Mouse (Mus musculus) brain, embryonic 18.5 days (tissue): ENCODE data around the gene Pla2g15.
"Not testable (repeated sequence)": the region's sequence is repeated elsewhere in the genome, so short reads cannot be mapped to it uniquely, and the experiment has no call there.

Experiments used
- DNase-seq: peaks from one replicate; pipeline ENCODE4 v3.0.0-alpha.2; 2012; ENCODE audit warnings: low read depth, low spot score

Gene Pla2g15

GRCm38 (mm10) chr8:106169017-106169933 is 19.1 kb downstream of the Pla2g15 start:
- DNase-seq, result no peak

DNA sequence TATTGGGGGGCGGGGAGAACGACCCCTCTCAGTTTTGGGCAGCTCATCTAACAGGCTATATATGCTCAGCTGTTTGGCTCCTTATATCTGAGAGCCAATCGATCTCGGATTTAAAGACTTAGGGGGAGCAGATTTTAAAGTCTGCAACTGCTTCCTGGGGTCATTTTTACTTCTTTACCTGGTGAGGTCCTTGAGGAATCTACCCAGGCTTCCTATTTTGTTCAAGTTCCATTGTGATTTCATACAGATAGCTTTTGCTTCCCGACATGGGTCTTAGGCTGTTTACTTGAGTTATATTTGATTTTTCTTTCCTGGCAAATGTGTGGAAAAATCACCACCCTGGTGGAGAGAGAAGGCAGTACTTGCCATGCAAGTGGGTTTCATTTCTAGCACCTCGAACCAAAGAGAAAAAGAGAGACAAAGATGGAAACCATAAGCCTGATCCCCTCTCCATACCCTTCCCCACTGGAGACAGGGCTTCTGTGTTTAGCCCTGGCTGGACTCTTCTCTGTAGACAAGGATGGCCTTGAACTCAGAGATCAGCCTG is 19.8 kb downstream of the Pla2g15 start:
- no peak for DNase-seq

DNA sequence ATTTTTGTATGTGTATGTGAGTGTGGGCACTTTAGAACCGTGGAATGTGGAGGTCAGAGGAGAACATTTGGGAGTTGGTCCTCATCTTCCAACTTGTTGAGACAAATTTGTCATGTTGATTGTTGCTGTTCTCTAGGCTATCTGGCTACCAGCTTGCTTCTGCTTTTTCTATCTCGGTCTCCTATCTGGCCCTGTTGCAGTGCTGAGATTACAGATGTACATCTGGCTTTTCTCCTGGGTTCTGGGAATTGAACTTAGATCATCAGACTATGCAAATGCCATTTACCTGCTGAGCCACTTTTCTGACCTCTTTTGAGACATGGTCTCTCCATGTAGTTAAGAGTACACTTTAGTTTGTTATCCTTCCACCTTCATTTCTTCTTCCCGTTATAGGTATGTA is 23.4 kb downstream of the Pla2g15 start:
- DNase-seq, result no peak

DNA sequence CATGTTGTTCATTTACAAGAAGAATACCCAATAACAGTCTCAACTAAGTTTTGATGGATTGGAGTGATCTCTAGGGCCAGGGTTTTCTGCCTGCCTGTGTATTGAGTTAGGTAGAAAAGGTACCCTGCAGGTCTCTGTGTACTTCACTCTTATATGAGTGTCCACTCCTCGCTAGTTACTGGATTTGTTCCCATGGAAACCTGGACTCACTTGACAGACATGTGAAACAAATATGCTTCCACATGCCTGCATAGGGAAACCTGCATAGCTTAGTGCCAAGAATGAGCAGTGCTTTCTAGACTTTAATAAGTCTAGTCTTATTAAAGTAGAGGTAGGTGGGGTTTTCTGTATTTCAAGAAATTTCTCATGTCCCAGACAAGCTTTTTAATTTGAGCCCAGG is 26.7 kb downstream of the Pla2g15 start:
- no peak for DNase-seq

GRCm38 (mm10) chr8:106177594-106177993 is 27.4 kb downstream of the Pla2g15 start:
- no peak for DNase-seq

DNA sequence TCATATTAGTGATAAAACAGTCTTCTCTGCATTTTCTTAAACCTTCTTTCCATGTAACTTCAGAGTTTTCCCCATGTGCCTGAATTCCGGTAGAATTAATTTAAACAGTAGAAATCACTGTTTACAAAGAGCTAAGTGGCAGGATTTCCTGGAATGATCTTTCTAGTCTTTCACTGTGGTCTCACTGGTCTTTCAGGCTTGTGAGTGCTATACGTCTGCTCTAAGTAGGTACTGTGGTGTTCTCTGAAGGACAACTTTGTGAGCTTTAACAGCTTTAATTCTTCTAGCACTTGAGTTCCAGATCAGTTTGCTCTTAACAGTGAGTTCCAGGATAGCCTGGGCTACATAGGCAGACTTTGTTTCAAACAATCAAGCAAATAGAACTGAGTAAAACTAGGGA is 28.2 kb downstream of the Pla2g15 start:
- DNase-seq, result no peak

GRCm38 (mm10) chr8:106185628-106186270 is 35.5 kb downstream of the Pla2g15 start:
- DNase-seq, result no peak

DNA sequence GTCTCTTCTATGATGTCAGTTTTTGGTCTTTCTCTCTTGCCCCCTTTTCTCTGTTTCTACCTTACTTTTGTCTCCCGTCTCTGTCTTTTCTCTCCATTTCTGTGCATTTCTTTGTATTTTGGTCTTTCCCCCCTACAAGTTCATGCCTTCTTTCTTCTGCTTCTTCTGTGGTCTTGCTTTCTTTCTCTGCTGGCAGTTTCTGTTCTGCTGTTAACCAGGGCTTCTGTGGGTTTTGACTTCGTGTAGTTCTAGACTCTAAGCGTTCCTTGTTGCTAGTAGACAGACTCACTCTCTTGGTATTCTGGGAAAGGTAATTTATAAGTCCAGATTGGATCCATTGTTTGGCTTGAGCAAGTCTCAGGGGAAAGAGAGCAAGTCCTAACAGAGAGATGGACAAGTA is 36.2 kb downstream of the Pla2g15 start:
- DNase-seq, result no peak

GRCm38 (mm10) chr8:106189162-106189561 is 39.0 kb downstream of the Pla2g15 start:
- no peak for DNase-seq

- no peak for DNase-seq
These were observed 41.4 kb downstream of the Pla2g15 start for GRCm38 (mm10) chr8:106191639-106192038.

GRCm38 (mm10) chr8:106193162-106193561 is 43.0 kb downstream of the Pla2g15 start:
- DNase-seq, result no peak

DNA sequence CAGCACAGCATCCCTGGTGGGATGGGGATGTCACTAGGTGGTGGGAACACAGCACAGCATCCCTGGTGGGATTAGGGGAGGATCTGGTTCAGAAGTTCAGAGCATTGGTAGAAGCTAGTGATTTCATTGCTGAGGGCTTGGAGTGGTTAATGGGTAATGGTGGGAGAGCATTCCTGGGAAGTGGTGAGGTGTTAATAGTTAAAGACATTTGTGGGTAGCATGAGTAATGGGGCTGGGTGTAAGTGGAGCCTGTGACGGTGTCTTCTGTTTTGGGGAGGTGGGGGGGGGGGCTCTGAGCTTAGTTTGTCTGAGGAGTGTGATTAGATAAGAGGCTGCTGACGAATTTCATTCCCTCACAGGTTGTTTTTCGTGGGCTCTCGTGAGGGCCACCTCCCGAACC is 43.9 kb downstream of the Pla2g15 start:
- DNase-seq, result no peak

- no peak for DNase-seq
These were observed 48.5 kb downstream of the Pla2g15 start for GRCm38 (mm10) chr8:106198741-106199140.

DNA sequence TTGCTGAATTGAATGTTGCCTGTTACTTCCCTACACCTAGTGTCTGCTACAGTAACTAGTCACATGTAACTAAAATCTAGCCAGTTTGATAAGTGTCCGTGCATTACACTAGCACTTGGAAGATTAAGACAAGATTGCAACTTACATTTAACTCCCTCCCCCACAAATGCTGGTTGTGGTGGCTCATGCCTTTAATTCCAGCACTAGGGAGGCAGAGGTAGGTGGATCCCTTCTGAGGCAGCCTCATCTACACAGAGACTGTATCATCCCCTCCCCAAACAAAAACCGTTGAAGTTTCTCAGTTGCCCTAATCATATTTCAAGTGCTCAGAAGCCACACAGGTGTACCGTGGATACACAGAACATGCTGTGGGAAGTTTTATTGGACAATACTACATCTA is 49.4 kb downstream of the Pla2g15 start:
- not testable (repeated sequence) for DNase-seq

DNA sequence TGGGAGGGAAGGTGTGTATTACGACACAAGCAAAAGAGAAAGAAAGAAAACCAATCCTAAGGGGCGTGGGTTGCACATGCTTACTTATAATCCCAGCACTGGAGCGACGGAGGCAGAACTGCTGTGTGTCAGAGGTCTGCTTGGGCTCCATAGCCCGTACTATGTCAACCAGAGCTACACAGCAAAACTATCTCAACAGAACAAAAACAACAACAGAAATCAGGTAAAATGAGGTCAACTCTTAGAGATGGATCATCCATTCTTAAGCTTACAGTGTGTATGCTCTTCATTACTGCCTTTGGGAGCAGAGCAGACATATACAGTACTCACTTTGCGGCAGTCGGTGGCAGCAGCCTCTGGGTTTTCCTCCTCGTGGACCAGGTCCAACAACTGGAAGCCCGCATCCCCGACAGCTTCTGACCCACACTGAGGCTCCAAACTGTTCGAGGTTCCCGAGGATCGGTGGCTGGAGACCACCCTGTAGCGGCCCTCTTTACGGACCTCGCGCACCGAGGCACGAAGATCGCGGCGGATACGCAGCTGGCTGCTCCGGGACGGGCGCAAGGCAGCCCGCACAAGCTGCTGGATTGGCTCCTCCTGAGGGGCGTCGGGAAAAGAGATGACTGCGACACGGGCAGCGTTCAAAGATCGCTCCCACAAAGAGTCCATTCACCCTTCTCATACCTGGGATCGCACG is 60.0 kb downstream of the Pla2g15 start:
- DNase-seq, result no peak

- peak; percentile 88 for DNase-seq
These were observed 60.7 kb downstream of the Pla2g15 start, which contains the start of the genes Slc7a6os and Prmt7 for GRCm38 (mm10) chr8:106210821-106211345. Slc7a6os (minus strand) TSS chr8:106210935. Prmt7 (plus strand) TSS chr8:106210936.

DNA sequence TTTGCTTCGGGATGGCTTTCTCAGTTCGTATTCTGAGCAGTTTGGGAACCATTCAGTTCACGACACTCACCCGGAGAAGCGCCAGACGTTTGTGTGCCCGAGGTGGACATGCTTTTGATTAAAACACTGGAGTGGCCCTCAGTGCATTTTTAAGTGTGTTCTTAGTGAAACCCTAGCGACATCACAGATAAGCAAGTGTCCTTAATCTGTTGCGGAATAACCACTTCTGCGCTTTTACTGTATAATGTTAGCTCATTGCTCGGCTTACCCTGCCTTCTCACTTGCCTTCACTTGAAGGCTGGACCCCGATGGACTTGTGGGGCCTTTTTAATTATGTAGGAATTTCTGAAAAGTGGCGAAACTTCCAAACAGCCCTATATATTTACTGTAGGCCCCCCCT is 61.2 kb downstream of the Pla2g15 start:
- no peak for DNase-seq

- no peak for DNase-seq
These were observed 63.8 kb downstream of the Pla2g15 start for GRCm38 (mm10) chr8:106213959-106214358.
